Mouse (Mus musculus) ES-E14 (cell line): Measurements from ENCODE around the gene Map6.

ENCODE experiments used
- HCFC1 ChIP-seq: IDR thresholded peaks from 2 replicates; pipeline ENCODE4 v1.6.1; 2012; ENCODE audit warnings: low read length, inconsistent platforms, borderline replicate concordance; ENCODE audit not compliant: insufficient read depth
- MAFK ChIP-seq: IDR thresholded peaks from 2 replicates; pipeline ENCODE4 v1.6.1; 2014; ENCODE audit warnings: mild to moderate bottlenecking, low read depth, low read length, inconsistent platforms; ENCODE audit not compliant: insufficient read depth
- ZNF384 ChIP-seq: IDR thresholded peaks from 2 replicates; pipeline ENCODE4 v1.6.1; 2012; ENCODE audit warnings: low read depth, low read length, inconsistent platforms

- no peak for TF ChIP-seq MAFK
- TF ChIP-seq ZNF384, result no peak
- TF ChIP-seq HCFC1, result no peak
Observed at GRCm38 (mm10) chr7:99275131-99275530, 7.9 kb downstream of the Map6 start.
